Mouse (Mus musculus): ENCODE data around the gene Hesx1.

Hesx1 gene

GRCm38 (mm10) chr14:27011561-27011960 is 17.3 kb downstream of the Hesx1 start:
- DNase-seq (ENCODE audit: low read depth, low spot score): no peak

DNA sequence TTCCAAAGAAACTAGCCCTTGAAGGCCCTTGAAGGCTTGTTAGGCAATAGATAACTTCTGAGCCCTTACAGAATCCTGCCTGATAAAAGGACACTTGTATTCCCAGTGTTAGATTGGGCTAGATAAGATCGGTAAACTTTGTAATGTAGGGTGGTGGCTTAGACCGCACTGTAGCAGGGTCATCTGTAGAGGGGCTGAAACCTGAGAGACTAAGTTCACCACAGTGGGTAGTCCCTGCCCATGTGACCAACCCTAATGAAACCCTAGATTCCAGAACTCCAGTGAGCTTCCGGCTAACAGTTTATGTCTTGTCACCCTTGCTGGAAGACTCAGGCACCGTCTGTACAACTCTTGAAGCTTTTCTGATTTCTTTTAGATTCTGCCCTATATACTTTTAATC is 19.4 kb downstream of the Hesx1 start:
- no peak for DNase-seq (ENCODE audit: low read depth, low spot score)

DNA sequence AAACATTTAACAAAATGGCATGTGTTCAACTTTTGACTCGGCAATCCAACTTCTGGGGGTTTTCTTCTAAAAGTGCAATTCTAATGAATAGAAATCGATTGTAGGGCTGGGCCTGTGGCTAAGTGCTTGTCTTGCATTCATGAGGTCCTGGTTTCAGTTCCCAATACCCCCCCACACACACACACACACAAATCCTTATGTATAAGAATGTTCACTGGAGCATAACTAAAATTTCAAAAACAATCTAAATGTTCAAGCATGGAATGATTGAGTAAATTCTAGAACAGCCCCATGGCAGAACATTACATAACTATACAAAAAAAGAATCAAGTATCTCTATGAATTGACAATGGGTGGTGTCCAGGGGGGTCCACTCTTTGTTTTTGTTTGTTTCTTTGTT is 23.7 kb downstream of the Hesx1 start:
- DNase-seq (ENCODE audit: low read depth, low spot score): no peak

DNA sequence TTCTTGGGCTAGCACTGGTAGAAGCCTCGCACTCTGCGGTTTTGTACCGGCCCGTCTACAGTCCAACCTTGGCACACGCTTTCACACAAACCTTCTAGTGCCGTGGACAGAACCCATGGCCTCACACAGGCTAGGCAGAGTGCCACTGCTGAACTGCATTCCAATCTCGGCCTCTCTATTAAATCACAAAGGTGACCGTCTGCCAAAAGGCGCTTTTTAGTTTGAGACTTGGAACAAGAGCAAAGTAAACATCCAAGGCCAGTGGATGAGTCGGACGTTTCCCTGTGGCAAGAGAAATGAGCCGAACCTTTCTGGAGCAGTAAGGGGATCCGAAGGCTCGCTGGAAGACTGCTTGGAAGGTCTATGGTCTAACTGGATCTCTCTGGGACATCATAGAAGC is 25.6 kb downstream of the Hesx1 start:
- DNase-seq (ENCODE audit: low read depth, low spot score): no peak

DNA sequence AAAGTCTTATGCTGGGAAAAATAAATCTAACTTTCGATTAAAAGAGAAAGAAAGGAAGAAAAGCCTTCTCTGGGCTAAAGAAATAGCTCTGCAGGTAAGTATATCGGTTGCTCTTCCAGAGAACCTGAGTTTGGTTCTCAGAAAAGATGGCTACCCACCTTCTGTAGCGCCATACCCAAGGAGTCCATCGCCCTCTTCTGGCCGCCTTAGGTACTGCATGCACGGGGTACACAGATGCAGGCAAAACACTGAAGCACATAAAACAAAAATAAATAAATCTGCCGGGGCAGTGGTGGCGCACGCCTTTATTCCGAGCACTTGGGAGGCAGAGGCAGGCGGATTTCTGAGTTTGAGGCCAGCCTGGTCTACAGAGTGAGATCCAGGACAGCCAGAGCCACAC is 28.7 kb downstream of the Hesx1 start:
- no peak for DNase-seq (ENCODE audit: low read depth, low spot score)

- no peak for DNase-seq (ENCODE audit: low read depth, low spot score)
Measured at GRCm38 (mm10) chr14:27024664-27025063, 30.4 kb downstream of the Hesx1 start.

DNA sequence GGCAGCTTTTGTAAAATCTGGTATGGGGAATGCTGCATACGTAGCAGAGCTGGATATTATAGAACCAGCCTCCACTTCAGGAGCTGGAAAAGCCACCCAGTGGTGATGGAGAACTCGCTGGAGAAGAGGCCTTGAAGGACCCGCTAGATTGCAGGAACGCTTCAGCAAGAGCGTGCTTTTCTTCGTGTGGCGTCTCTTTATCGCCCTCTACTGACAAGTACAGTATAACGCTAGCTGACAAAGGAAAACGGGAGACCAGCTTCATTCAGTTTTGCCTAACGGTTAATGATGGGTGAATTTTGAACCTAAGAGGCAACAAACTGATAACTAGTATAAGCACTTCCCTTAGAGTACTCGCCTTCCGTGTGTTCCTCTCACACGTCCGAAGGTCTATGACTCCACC is 35.6 kb downstream of the Hesx1 start:
- peak; percentile 62 for DNase-seq (ENCODE audit: low read depth, low spot score)

GRCm38 (mm10) chr14:27031142-27031541 is 36.9 kb downstream of the Hesx1 start:
- DNase-seq (ENCODE audit: low read depth, low spot score): peak; percentile 35

GRCm38 (mm10) chr14:27037513-27037912 is 43.3 kb downstream of the Hesx1 start:
- DNase-seq (ENCODE audit: low read depth, low spot score): no peak

GRCm38 (mm10) chr14:27038783-27039182 is 44.6 kb downstream of the Hesx1 start, which contains the start of gene Il17rd:
Il17rd (plus strand) TSS chr14:27038941.
- peak; percentile 81 for DNase-seq (ENCODE audit: low read depth, low spot score)

DNA sequence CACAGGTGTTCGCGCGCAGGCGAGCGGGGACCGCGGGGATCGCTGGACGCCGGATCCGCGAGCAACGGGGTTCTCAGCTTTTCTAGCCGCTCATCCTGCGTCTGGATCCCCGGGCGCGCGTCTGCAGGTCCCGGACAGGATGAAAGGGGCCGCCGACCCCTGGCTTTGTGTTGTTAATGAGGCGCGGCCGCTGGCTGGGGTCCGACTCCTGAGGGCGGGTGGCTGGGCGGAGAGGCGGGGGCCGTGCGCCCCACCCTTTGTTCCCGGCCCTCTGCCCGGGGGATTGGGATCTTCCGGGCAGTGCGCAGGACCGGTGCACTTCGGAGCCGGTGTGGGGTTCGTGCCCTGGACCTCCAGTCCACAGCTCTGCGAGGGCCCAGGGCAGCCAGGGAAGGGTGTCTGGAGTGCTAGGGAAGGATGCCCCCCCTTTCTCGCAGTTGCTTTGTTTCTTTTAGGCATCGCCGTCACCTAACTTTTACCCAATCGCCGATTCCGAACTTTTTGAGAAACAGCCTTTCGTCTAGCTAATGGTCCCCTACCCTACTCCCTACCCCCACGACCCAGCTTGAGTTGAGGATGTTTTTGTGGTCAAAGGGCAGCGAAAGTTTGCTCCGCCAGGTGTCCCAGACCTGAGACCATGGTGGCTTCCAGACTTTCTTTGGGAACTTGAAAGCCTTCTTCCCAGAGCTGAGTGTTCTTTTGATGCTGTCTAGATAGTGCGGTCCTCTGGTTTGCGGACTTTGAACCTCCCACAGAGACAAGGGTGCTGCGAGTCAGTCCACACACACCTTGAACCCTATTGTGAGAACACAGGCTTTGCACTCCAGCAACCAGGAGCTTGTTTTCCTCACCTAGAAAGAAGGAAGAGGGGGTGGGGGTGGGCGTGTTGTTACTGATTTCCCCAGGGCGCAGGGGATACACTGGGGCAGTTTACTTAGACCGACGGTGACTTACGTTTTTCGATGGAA is 45.3 kb downstream of the Hesx1 start:
- DNase-seq (ENCODE audit: low read depth, low spot score): no peak

DNA sequence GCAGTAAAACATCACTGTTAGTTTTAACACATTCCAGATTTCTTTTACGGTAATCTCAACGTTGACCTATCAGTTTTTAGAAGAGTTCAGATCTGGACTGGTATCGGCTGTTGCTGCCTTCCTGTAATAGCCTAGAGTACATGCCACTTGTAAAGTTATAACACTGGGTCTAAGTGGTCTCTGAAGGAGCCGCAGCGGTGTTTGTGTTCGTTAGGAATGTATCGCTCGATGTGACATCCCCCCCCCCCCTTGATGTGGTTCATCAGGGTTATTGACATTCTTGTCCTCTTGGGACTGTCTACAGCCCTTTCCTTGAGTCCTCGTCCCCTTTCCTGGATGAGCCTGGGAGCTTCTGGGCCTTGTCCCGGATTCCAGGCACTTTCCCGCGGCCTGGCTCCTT is 46.2 kb downstream of the Hesx1 start:
- DNase-seq (ENCODE audit: low read depth, low spot score): no peak

GRCm38 (mm10) chr14:27042280-27042983 is 48.2 kb downstream of the Hesx1 start:
- no peak for DNase-seq (ENCODE audit: low read depth, low spot score)

DNA sequence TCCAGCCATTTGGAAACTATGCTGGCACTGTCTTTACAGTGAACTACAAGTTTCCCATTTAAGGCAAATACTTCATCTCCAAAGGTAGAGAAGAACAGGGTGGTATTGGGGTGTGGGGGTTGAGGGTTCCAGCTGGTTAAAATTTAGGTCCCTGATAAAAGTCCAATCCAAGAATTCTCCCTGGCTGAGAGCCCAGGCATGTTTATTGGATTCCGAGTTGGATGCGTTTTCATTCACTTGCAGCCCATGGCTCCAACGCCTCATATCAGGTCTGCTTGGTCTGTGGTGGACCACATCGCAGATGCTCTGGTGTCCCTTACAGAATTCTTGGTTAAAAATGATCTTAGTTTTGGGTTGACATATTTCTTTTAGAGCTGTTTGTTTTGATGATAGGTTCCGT is 49.2 kb downstream of the Hesx1 start:
- DNase-seq (ENCODE audit: low read depth, low spot score): no peak

GRCm38 (mm10) chr14:27044221-27044966 is 50.2 kb downstream of the Hesx1 start:
- DNase-seq (ENCODE audit: low read depth, low spot score): no peak

DNA sequence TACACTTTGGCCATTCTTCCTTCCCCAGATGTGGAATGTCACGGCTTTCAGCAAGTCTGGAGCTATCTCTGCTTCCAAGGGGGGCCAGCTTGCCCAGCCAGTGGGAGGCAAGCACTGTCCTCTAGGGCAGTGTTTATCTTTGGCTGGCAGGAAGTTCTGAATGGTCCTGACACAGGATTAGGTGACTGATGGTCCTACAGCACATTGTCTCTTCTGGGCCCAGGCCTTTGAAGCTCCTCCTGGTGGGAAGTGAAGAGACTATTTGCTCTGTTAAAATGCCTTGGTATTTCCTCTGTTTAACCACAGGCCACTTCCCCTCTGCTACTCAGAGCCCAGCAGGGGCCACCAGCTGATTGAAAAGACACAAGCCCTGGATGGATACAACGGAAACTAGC is 50.7 kb downstream of the Hesx1 start:
- no peak for DNase-seq (ENCODE audit: low read depth, low spot score)

GRCm38 (mm10) chr14:27048231-27048956 is 54.2 kb downstream of the Hesx1 start:
- no peak for DNase-seq (ENCODE audit: low read depth, low spot score)

GRCm38 (mm10) chr14:27050043-27050442 is 55.8 kb downstream of the Hesx1 start:
- no peak for DNase-seq (ENCODE audit: low read depth, low spot score)

DNA sequence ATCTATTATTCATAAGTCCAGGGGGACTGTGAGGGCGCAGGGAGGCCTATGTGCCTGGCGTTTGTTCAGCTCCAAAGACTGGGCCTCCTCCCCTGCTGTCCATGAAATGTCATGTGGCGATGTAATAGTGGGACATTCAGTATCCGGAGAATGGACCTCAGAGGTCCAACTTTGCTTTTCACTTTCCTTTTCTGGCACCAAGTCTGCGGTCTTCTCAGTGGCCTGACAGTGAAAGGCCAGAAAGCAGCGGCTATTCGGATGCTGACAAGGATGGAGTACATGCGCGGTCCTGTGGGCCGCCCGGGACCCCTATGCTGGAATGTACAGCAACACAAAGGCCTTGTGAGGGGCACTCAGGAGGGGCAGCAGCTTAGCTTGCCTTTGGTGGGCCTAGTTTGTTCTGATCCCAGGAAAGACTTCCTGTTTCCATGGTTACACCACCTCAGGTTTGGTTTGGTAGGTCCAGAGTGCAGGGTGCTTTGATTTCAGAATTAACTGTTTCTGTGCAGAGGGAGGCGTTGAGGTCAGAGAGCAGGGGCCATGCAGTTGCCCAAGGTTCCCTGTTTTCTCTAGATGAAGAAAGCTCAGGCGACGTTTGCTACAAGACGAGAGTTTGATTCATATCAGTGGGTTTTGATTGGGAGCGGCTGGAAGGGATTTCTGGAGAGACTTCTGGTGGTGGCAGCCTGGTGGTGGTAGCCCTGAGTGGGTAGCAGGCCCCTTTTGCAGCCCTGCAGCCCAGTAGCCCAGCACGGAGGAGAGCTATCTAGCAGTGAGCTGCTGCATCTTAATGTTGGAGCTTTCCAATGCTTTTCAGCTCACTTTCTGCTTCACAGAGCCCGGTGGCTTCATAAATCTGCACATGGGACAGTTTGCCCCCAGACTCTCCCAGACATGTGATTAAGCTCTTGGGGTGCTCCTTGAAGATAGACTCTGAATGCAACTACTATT is 56.6 kb downstream of the Hesx1 start:
- DNase-seq (ENCODE audit: low read depth, low spot score): no peak

DNA sequence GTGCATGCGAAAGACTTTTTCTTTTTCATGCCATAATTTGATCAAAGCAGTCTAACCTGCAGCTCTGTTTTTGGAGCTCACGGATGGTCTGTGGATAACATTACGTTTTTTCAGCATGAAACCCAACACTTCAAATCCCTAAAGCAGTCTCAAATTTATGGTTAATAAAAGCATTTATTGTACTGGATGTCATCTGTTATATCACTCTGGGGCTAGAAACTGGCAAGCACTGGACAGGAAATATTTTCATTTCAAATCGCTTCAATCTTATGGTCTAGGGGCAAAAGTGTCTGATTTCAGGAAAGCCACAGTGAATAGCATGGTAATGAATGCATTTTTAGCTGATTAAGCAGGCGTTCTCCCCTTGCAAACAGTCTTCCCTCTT is 57.3 kb downstream of the Hesx1 start:
- DNase-seq (ENCODE audit: low read depth, low spot score): no peak

Data from retina, postnatal 7 days (tissue).